Mouse (Mus musculus): ENCODE measurements around the gene Ski. TPM values are rescaled to one million over a fixed set of nuclear protein-coding genes. Genes with fewer than 3 reads are reported as not detected.

Ski gene
- polyA plus RNA-seq, 1 experiment from 2014 or later: 15.8 TPM

DNA sequence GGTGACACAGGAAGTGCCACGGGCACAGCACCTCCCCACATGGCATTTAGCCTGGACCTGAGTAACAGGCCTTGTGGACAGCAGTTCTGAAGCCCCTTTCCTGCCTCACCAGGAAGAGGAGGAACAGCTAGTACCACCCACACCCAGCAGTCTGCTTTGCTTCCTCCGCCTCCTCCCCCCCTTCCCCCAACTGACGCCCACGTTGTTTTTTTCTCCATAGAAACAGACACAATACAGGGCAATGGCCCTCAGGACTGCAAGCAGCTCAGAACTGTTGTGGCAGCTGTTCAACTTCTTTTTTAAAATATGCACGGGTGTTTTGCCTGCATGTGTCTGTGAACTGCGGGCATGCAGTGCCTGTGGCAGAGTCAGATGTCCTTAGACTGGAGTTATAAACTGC, 44.1 kb downstream of the Ski start:
- Histone ChIP-seq H3K4me3 (ENCODE audit: low read length) (no peak overlapping the region), H3K4me1 (replicated peaks; ENCODE audit: control insufficient read depth, insufficient read depth, low read length) (peaks cover 67% of the 10 kb centered on the region), H3K9ac (ENCODE audit: low read length) (peak overlapping the region; percentile 46), H3K9me3 (ENCODE audit: control insufficient read depth, low read length) (no peaks in the 10 kb centered on the region), H3K4me2 (ENCODE audit: low read depth, low read length) (peak overlapping the region; percentile 45), H3K36me3 (ENCODE audit: control insufficient read depth, insufficient read depth, low read length) (no peaks in the 10 kb centered on the region; the same call in 1 of the 2 replicates), H3K27ac (ENCODE audit: low read length) (peak overlapping the region; percentile 98), H3K27me3 (ENCODE audit: control insufficient read depth, insufficient read depth, low read depth, low read length) (no peaks in the 10 kb centered on the region)
- ATAC-seq (ENCODE audit: low read depth): peak; percentile 75
- 7% methylated on average over 6 of the region's 6 CpGs for whole genome bisulfite sequencing

DNA sequence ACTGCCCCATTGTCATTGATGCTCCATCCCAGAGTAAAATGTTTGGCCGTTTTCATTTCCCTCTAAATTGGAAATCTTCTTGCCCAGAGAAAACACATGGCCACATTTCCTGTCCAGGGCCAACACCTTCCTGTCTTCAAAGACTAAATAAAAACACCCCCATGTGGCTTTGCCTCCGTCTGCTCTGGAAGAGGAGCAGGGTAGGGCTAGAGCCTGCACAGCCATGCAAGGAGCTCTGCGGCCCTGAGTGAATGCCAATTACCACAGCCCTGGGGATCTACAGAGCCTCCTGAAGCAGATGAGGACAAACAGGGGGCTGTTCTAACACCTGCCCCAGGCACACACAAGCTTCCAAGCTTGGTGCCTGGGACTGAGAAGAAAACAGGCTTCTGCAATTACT, 46.2 kb downstream of the Ski start:
- H3K27ac ChIP-seq (ENCODE audit: low read length): no peak overlapping the region
- no peaks in the 10 kb centered on the region; the same call in 1 of the 2 replicates for H3K36me3 ChIP-seq (ENCODE audit: control insufficient read depth, insufficient read depth, low read length)
- ATAC-seq (ENCODE audit: low read depth): no peak
- H3K9me3 ChIP-seq (ENCODE audit: control insufficient read depth, low read length): no peaks in the 10 kb centered on the region
- no peak overlapping the region for H3K9ac ChIP-seq (ENCODE audit: low read length)
- 47% methylated on average over 3 of the region's 3 CpGs for WGBS
- no peak overlapping the region for H3K4me3 ChIP-seq (ENCODE audit: low read length)
- H3K4me2 ChIP-seq (ENCODE audit: low read depth, low read length): no peak overlapping the region
- H3K4me1 ChIP-seq (replicated peaks; ENCODE audit: control insufficient read depth, insufficient read depth, low read length): peaks cover 87% of the 10 kb centered on the region
- no peaks in the 10 kb centered on the region for H3K27me3 ChIP-seq (ENCODE audit: control insufficient read depth, insufficient read depth, low read depth, low read length)

DNA sequence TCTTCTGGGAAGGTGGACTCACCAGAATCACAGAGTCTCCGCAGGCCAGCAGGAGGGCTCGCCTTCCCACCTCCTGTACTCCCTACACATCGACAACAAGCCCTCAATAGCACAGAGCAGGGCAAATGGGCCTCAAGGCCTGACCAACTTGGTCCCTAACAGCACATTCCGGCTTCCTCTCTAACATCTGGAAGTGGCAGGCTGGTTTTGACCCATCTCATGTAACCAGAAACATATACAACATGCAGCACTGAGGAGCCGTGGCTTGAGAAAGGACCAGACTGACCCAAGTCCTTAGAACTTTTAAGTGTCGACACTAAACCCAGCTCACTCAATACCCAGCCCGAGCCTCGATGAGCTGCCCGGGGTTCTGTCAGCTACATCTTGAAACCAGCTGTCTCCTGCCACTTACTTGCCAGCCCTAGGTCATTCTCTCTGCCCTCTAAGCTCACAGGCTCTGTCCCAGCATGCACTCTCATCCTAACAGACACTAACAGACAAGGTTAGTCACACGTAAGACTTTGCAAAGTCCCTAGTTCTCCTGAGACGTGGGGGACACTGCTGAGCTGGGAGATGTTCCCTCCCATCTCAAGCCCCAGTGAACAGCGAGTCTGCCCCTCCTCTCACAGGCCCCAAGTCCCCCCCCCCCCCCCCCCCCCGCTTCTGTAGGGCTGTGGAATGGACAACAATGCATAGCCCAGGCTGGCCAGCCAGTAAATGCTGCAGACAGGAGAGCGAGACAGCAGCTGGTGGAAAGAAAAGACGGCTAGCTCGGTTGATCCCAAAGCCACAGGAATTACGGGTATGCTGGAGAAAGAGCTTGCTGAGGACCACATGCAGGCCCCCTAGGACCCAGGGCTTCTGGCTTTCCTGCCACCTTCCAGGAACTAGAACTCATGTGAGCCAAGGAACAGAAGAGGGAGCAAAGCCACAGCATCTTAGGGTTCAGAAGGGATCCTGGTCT, 48.3 kb downstream of the Ski start:
- Histone ChIP-seq H3K27me3 (ENCODE audit: control insufficient read depth, insufficient read depth, low read depth, low read length) (no peaks in the 10 kb centered on the region), H3K4me1 (replicated peaks; ENCODE audit: control insufficient read depth, insufficient read depth, low read length) (peaks cover 91% of the 10 kb centered on the region), H3K27ac (ENCODE audit: low read length) (peak overlapping the region; percentile 99), H3K9me3 (ENCODE audit: control insufficient read depth, low read length) (no peaks in the 10 kb centered on the region), H3K36me3 (ENCODE audit: control insufficient read depth, insufficient read depth, low read length) (no peaks in the 10 kb centered on the region; the same call in 1 of the 2 replicates), H3K4me3 (ENCODE audit: low read length) (0 out of 2 replicates have a peak overlapping the region, but pooled peaks have one; percentile 10), H3K9ac (ENCODE audit: low read length) (peak overlapping the region; percentile 48), H3K4me2 (ENCODE audit: low read depth, low read length) (peak overlapping the region; percentile 44)
- 11% methylated on average over 16 of the region's 17 CpGs for WGBS
- ATAC-seq (ENCODE audit: low read depth): no peak

DNA sequence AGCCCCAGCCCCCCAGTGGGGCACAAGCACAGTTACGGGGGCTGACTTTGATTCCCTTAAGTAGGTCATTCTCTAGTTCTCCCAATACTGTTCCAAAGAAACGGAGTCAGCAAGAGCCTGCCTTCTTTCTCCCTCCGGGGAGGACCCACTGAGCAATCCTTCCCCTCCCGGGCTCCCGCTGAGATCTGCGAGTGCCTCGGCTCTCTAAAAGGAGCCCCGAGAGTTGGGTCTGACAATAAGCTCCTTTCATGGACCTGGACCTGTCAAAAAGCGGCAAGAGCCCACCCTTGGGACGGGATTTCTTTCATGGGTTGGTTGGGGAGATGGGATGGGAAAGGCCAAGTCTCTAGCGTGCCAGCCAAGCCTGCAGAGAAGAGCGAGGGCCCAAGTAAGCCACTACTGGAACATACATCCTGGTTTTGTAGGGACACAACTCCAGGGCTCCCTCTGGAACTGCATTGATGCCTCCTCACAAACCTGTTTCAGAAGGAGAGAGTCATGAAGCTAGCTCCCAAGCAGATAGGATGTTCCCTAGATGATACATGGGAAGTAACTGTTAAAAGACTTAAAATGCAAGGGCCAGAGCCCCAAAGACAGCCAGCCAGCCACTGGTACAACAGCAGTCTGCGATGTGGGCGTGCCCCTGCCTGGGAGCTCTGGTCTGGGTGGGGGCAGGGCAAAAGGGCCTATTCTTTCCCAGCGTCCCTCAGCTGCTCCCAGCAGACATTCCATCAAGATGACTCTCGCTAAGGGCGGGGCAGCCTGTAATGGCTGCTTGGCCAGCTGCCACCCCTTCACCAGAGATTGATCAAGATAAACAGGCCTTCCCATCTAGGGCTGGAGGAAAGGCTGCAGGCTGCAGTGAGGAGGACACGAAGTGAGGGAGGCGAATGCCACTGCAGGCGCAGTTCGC, 49.2 kb downstream of the Ski start:
- Histone ChIP-seq H3K36me3 (ENCODE audit: control insufficient read depth, insufficient read depth, low read length) (no peaks in the 10 kb centered on the region; the same call in 1 of the 2 replicates), H3K4me1 (replicated peaks; ENCODE audit: control insufficient read depth, insufficient read depth, low read length) (peaks cover 81% of the 10 kb centered on the region), H3K9me3 (ENCODE audit: control insufficient read depth, low read length) (no peaks in the 10 kb centered on the region), H3K4me2 (ENCODE audit: low read depth, low read length) (peak overlapping the region; percentile 44), H3K27me3 (ENCODE audit: control insufficient read depth, insufficient read depth, low read depth, low read length) (no peaks in the 10 kb centered on the region), H3K27ac (ENCODE audit: low read length) (peak overlapping the region; percentile 99), H3K4me3 (ENCODE audit: low read length) (0 out of 2 replicates have a peak overlapping the region, but pooled peaks have one; percentile 10), H3K9ac (ENCODE audit: low read length) (peak overlapping the region; percentile 60)
- ATAC-seq (ENCODE audit: low read depth): peak; percentile 93
- WGBS: 13% methylated on average over 21 of the region's 21 CpGs

DNA sequence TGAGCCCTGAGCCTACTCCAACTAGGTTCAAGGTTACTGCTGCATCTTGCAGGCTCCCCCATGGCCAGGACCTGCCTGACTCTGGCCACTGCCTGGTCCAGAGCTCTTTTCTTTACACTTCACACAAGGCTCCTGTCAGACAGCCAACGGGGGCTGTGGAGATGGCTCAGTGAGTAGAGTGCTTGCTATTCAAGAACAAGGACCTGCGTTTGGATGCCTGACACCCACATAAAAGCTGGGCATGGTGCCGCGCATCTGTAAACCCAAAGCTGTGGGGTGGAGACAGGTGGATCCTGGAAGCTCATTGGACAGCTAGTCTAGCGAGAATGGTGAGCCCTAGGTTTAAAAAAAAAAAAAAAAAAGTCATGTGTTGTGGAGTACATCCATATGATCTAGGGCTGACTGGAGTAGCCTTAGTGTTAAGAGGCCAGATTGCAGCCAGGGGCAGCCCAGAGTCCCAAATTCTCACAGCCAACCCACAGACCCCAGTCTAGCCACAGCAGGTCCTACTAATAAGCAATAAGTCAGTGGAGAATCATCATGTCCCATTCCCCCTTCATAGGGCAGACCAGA, 50.3 kb downstream of the Ski start:
- no peak overlapping the region for H3K4me2 ChIP-seq (ENCODE audit: low read depth, low read length)
- no peak overlapping the region for H3K9ac ChIP-seq (ENCODE audit: low read length)
- WGBS: 72% methylated on average over 5 of the region's 5 CpGs

DNA sequence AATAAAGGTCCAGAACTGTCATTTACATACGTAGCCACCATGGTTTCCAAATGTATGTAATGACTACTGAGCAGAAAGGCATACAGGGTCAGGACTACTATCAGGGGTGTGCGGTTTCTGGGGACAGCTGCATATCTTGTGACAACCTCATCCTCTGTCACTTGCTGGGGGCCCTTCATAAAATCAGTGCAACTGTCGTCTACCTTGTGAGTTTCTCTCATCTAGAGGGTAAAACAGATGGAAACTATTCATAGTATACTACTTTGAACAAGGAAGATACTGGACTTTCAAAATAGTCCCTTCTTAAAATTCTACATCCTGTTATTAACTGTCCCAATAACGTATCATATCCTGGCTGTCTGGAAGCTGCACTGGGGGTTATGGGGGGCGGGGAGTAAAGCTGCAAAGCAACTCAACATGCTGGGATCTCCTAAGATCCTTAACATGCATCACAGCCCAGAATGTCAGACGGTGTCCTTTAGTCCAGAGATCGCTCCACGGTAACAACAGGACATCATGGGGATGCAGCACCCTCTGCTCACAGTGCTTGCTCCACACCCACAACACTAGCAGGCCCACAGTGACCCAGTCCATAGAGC, 51.7 kb downstream of the Ski start:
- no peak overlapping the region for H3K4me2 ChIP-seq (ENCODE audit: low read depth, low read length)
- no peaks in the 10 kb centered on the region for H3K27me3 ChIP-seq (ENCODE audit: control insufficient read depth, insufficient read depth, low read depth, low read length)
- peaks cover 65% of the 10 kb centered on the region for H3K4me1 ChIP-seq (replicated peaks; ENCODE audit: control insufficient read depth, insufficient read depth, low read length)
- WGBS: 55% methylated on average over 8 of the region's 8 CpGs
- H3K9ac ChIP-seq (ENCODE audit: low read length): 0 out of 2 replicates have a peak overlapping the region, but pooled peaks have one; percentile 16
- H3K4me3 ChIP-seq (ENCODE audit: low read length): no peak overlapping the region
- ATAC-seq (ENCODE audit: low read depth): no peak
- H3K27ac ChIP-seq (ENCODE audit: low read length): peak overlapping the region; percentile 23; the same call in 1 of the 2 replicates
- no peaks in the 10 kb centered on the region for H3K9me3 ChIP-seq (ENCODE audit: control insufficient read depth, low read length)
- no peaks in the 10 kb centered on the region for H3K36me3 ChIP-seq (ENCODE audit: control insufficient read depth, insufficient read depth, low read length)

More for the DNA sequence above, 50.3 kb downstream of the Ski start:
- Histone ChIP-seq H3K4me1 (replicated peaks; ENCODE audit: control insufficient read depth, insufficient read depth, low read length) (peaks cover 73% of the 10 kb centered on the region), H3K9me3 (ENCODE audit: control insufficient read depth, low read length) (no peaks in the 10 kb centered on the region), H3K27ac (ENCODE audit: low read length) (no peak overlapping the region; the same call in 1 of the 2 replicates), H3K27me3 (ENCODE audit: control insufficient read depth, insufficient read depth, low read depth, low read length) (no peaks in the 10 kb centered on the region), H3K4me3 (ENCODE audit: low read length) (no peak overlapping the region), H3K36me3 (ENCODE audit: control insufficient read depth, insufficient read depth, low read length) (no peaks in the 10 kb centered on the region; the same call in 1 of the 2 replicates)
- ATAC-seq (ENCODE audit: low read depth): no peak

DNA sequence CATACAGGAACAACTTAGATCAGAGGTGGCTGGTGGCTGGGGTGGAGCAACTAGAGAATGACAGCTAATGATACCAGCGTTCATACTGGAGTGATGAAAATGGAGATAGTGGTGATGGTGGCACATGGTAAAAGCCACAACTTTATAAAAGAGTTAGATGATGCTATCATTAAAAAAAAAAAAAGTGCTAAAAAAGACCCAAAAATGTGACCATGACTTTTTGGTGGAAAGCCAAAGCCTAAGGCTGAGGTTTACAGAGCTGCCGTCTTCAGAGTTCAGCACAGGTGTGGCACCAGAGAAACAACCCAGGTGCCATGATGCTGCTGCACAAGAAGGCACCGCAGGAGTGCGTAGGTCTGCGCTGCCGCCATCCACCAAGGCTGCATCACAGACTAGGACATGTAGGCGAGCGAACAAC, 53.5 kb downstream of the Ski start:
- no peak overlapping the region for H3K4me3 ChIP-seq (ENCODE audit: low read length)
- H3K9me3 ChIP-seq (ENCODE audit: control insufficient read depth, low read length): no peaks in the 10 kb centered on the region
- no peak for ATAC-seq (ENCODE audit: low read depth)
- WGBS: 86% methylated on average over 8 of the region's 8 CpGs
- no peaks in the 10 kb centered on the region for H3K36me3 ChIP-seq (ENCODE audit: control insufficient read depth, insufficient read depth, low read length)
- H3K27me3 ChIP-seq (ENCODE audit: control insufficient read depth, insufficient read depth, low read depth, low read length): no peaks in the 10 kb centered on the region
- H3K4me1 ChIP-seq (replicated peaks; ENCODE audit: control insufficient read depth, insufficient read depth, low read length): peaks cover 64% of the 10 kb centered on the region
- H3K9ac ChIP-seq (ENCODE audit: low read length): no peak overlapping the region
- no peak overlapping the region for H3K27ac ChIP-seq (ENCODE audit: low read length)
- no peak overlapping the region for H3K4me2 ChIP-seq (ENCODE audit: low read depth, low read length)

DNA sequence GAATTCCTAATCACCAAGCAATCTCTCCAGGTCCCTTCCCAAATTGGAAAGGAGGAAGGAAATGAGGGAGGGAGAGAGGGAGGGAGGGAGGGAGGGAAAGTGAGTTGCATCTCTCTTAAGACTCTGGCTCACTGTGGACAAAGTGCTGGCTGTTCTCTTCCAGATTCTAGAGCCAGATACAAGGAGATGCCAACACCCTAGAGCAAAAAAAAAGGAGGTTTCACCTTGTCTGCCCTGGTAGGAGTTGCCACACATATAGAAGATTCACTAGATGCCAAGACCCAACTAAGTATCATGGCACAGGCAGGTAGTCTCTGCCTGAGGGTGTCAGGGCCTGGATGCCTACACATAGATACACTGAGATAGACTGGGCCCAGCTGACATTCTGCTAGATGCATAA, 56.5 kb downstream of the Ski start:
- Histone ChIP-seq H3K4me2 (ENCODE audit: low read depth, low read length) (no peak overlapping the region), H3K36me3 (ENCODE audit: control insufficient read depth, insufficient read depth, low read length) (no peaks in the 10 kb centered on the region), H3K9me3 (ENCODE audit: control insufficient read depth, low read length) (no peaks in the 10 kb centered on the region), H3K9ac (ENCODE audit: low read length) (no peak overlapping the region), H3K27me3 (ENCODE audit: control insufficient read depth, insufficient read depth, low read depth, low read length) (no peaks in the 10 kb centered on the region), H3K4me1 (replicated peaks; ENCODE audit: control insufficient read depth, insufficient read depth, low read length) (peaks cover 63% of the 10 kb centered on the region), H3K27ac (ENCODE audit: low read length) (no peak overlapping the region), H3K4me3 (ENCODE audit: low read length) (no peak overlapping the region)
- no peak for ATAC-seq (ENCODE audit: low read depth)

All from lung, embryonic 16.5 days (tissue).